Mouse (Mus musculus): ENCODE measurements around the gene Tmem160.

DNA sequence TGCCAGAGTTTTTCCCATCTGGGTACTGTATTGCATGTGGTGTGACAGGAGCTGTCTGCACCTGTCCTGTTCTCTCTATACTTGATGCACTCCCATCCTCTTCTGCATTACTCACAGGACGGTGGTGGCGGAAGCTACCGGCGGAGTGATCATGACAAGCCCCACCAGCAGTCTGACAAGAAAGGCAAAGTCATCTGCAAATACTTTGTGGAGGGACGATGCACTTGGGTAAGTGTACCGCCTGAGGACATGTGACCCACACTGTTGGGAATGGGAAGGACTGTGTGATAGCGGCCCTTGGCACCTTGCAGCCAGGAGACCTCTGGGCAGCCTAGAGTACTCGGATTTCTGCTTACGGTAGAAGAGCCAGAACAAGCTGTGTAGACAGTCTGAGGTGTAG is 28.8 kb upstream of the Tmem160 start:
- TF ChIP-seq CTCF (IDR thresholded peaks at IDR 0.05; ENCODE audit: control insufficient read depth, insufficient read depth, insufficient read length) (no peak), MYOG (IDR thresholded peaks at IDR 0.05; ENCODE audit: control insufficient read depth, extremely low read depth, insufficient read length) (no peak)
